Mouse (Mus musculus): ENCODE data around the gene Acer2. TPM values are rescaled to one million over a fixed set of nuclear protein-coding genes. Genes with fewer than 3 reads are reported as not detected.

Gene Acer2
- polyA plus RNA-seq, 1 experiment from 2014 or later, result 28.1 TPM

DNA sequence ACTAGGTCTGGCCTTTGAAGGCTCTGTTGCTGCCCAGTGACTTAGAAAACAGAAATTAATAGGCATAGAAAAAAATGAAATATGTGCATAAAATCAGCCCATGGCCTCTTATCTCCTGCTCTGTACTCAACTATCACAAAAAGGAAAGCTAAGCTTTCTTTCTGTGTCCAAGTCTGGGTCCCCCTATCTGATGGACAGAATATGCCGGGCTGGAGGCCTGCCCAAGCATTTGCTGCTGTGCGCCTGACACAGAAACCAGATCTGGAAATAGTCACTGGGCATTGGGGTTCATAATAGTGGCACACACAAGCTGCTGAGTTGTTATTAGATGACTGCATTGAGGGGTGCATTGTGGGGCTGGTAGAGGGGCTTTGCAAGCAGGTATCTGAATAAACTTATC is 5.3 kb downstream of the Acer2 start:
- no peak for DNase-seq (ENCODE audit: low spot score)
- ATAC-seq (replicated peaks; ENCODE audit: low FRiP score, low TSS enrichment, low read depth), result no peak
- WGBS, result 90% methylated on average over 2 of the region's 2 CpGs

GRCm38 (mm10) chr4:86881178-86881577 is 7.0 kb downstream of the Acer2 start:
- H3K4me2 ChIP-seq (ENCODE audit: low read length), result no peak overlapping the region
- WGBS, result 86% methylated on average over 4 of the region's 4 CpGs
- no peak for ATAC-seq (replicated peaks; ENCODE audit: low FRiP score, low TSS enrichment, low read depth)
- no peaks in the 10 kb centered on the region for H3K4me1 ChIP-seq (replicated peaks; ENCODE audit: control insufficient read depth, insufficient read depth, low read length)
- H3K4me3 ChIP-seq (ENCODE audit: low read depth, low read length), result no peak overlapping the region
- no peak overlapping the region for H3K27ac ChIP-seq (ENCODE audit: low read depth)
- no peak overlapping the region for H3K9ac ChIP-seq (ENCODE audit: low read length)
- H3K36me3 ChIP-seq (ENCODE audit: control insufficient read depth, insufficient read depth, low read length), result no peaks in the 10 kb centered on the region
- H3K9me3 ChIP-seq (ENCODE audit: control insufficient read depth, low read length), result no peaks in the 10 kb centered on the region
- H3K27me3 ChIP-seq (replicated peaks; ENCODE audit: control insufficient read depth, insufficient read depth, low read length), result 0 out of 2 replicates have a peak, but pooled peaks cover under 1% of the 10 kb centered on the region
- DNase-seq (ENCODE audit: low spot score), result no peak

More for the DNA sequence above, 5.3 kb downstream of the Acer2 start:
- H3K9me3 ChIP-seq (ENCODE audit: control insufficient read depth, low read length), result no peaks in the 10 kb centered on the region
- H3K9ac ChIP-seq (ENCODE audit: low read length), result no peak overlapping the region
- no peak overlapping the region for H3K4me2 ChIP-seq (ENCODE audit: low read length)
- H3K27me3 ChIP-seq (replicated peaks; ENCODE audit: control insufficient read depth, insufficient read depth, low read length), result 0 out of 2 replicates have a peak, but pooled peaks cover 5% of the 10 kb centered on the region
- no peaks in the 10 kb centered on the region for H3K36me3 ChIP-seq (ENCODE audit: control insufficient read depth, insufficient read depth, low read length)
- no peaks in the 10 kb centered on the region for H3K4me1 ChIP-seq (replicated peaks; ENCODE audit: control insufficient read depth, insufficient read depth, low read length)
- no peak overlapping the region for H3K4me3 ChIP-seq (ENCODE audit: low read depth, low read length)
- H3K27ac ChIP-seq (ENCODE audit: low read depth), result no peak overlapping the region

GRCm38 (mm10) chr4:86882413-86882812 is 8.2 kb downstream of the Acer2 start:
- no peak overlapping the region for H3K9ac ChIP-seq (ENCODE audit: low read length)
- H3K4me3 ChIP-seq (ENCODE audit: low read depth, low read length), result no peak overlapping the region
- no peaks in the 10 kb centered on the region for H3K9me3 ChIP-seq (ENCODE audit: control insufficient read depth, low read length)
- no peaks in the 10 kb centered on the region for H3K27me3 ChIP-seq (replicated peaks; ENCODE audit: control insufficient read depth, insufficient read depth, low read length)
- DNase-seq (ENCODE audit: low spot score) (no peak), ATAC-seq (replicated peaks; ENCODE audit: low FRiP score, low TSS enrichment, low read depth) (no peak)
- H3K4me1 ChIP-seq (replicated peaks; ENCODE audit: control insufficient read depth, insufficient read depth, low read length), result no peaks in the 10 kb centered on the region
- no peaks in the 10 kb centered on the region for H3K36me3 ChIP-seq (ENCODE audit: control insufficient read depth, insufficient read depth, low read length)
- WGBS, result 72% methylated on average over 2 of the region's 2 CpGs
- no peak overlapping the region for H3K4me2 ChIP-seq (ENCODE audit: low read length)
- H3K27ac ChIP-seq (ENCODE audit: low read depth), result no peak overlapping the region

- ATAC-seq (replicated peaks; ENCODE audit: low FRiP score, low TSS enrichment, low read depth) (no peak), DNase-seq (ENCODE audit: low spot score) (no peak)
- 63% methylated on average over 4 of the region's 4 CpGs for WGBS
- no peaks in the 10 kb centered on the region for H3K9me3 ChIP-seq (ENCODE audit: control insufficient read depth, low read length)
- no peak overlapping the region for H3K27ac ChIP-seq (ENCODE audit: low read depth)
- H3K4me2 ChIP-seq (ENCODE audit: low read length), result no peak overlapping the region
- H3K36me3 ChIP-seq (ENCODE audit: control insufficient read depth, insufficient read depth, low read length), result no peaks in the 10 kb centered on the region
- no peaks in the 10 kb centered on the region for H3K27me3 ChIP-seq (replicated peaks; ENCODE audit: control insufficient read depth, insufficient read depth, low read length)
- no peaks in the 10 kb centered on the region for H3K4me1 ChIP-seq (replicated peaks; ENCODE audit: control insufficient read depth, insufficient read depth, low read length)
- H3K4me3 ChIP-seq (ENCODE audit: low read depth, low read length), result no peak overlapping the region
- H3K9ac ChIP-seq (ENCODE audit: low read length), result no peak overlapping the region
These were observed 10.7 kb downstream of the Acer2 start for GRCm38 (mm10) chr4:86884945-86885344.

GRCm38 (mm10) chr4:86885790-86886159 is 11.6 kb downstream of the Acer2 start:
- no peak overlapping the region; the same call in 1 of the 2 replicates for H3K9ac ChIP-seq (ENCODE audit: low read length)

DNA sequence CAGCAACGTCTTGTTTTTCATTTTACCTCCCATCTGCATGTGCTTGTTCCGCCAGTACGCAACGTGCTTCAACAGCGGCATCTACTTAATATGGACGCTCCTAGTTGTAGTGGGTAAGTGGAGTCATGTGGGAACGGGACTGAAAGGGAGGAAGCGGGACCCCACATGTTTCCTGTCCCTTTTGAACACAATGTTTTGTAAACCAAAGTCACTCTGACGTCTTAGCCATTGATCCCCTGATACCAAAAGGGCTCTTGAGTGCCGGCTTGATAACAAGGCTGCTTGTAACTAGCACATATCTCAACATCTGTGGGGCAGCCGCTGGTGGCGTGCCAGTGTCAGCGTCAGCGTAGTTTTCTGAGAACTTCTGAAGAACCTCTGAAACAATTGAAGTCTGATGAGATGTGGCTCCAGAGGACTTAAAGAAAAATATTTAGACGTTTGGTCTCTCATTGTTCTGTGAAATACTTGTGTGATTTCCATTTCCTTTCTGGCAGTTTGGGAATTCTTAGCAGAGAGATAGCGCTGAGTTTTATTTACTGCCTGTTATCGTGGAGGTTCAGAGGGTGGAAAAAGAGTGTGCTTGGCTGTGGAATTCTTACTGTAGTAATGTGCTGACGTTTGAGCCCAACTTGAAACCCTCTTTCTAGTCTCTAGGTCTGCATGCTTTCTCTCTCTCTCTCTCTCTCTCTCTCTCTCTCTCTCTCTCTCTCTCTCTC is 12.1 kb downstream of the Acer2 start:
- H3K4me2 ChIP-seq (ENCODE audit: low read length), result peak overlapping the region; percentile 48
- no peak overlapping the region for H3K27ac ChIP-seq (ENCODE audit: low read depth)
- peak; percentile 60 for DNase-seq (ENCODE audit: low spot score)
- no peaks in the 10 kb centered on the region for H3K9me3 ChIP-seq (ENCODE audit: control insufficient read depth, low read length)
- H3K4me3 ChIP-seq (ENCODE audit: low read depth, low read length), result peak overlapping the region; percentile 33
- WGBS, result 21% methylated on average over 18 of the region's 18 CpGs
- no peaks in the 10 kb centered on the region for H3K36me3 ChIP-seq (ENCODE audit: control insufficient read depth, insufficient read depth, low read length)
- no peaks in the 10 kb centered on the region for H3K4me1 ChIP-seq (replicated peaks; ENCODE audit: control insufficient read depth, insufficient read depth, low read length)
- H3K27me3 ChIP-seq (replicated peaks; ENCODE audit: control insufficient read depth, insufficient read depth, low read length), result no peaks in the 10 kb centered on the region
- no peak overlapping the region; the same call in 1 of the 2 replicates for H3K9ac ChIP-seq (ENCODE audit: low read length)
- ATAC-seq (replicated peaks; ENCODE audit: low FRiP score, low TSS enrichment, low read depth), result no peak; the same call in 1 of the 2 replicates

More at GRCm38 (mm10) chr4:86885790-86886159, 11.6 kb downstream of the Acer2 start:
- ATAC-seq (replicated peaks; ENCODE audit: low FRiP score, low TSS enrichment, low read depth), result peak; percentile 50; the same call in 1 of the 2 replicates
- Histone ChIP-seq H3K27me3 (replicated peaks; ENCODE audit: control insufficient read depth, insufficient read depth, low read length) (no peaks in the 10 kb centered on the region), H3K4me2 (ENCODE audit: low read length) (peak overlapping the region; percentile 48), H3K9me3 (ENCODE audit: control insufficient read depth, low read length) (no peaks in the 10 kb centered on the region), H3K36me3 (ENCODE audit: control insufficient read depth, insufficient read depth, low read length) (no peaks in the 10 kb centered on the region), H3K4me3 (ENCODE audit: low read depth, low read length) (peak overlapping the region; percentile 33), H3K4me1 (replicated peaks; ENCODE audit: control insufficient read depth, insufficient read depth, low read length) (no peaks in the 10 kb centered on the region), H3K27ac (ENCODE audit: low read depth) (no peak overlapping the region)
- DNase-seq (ENCODE audit: low spot score), result peak; percentile 58
- 44% methylated on average over 12 of the region's 12 CpGs for WGBS

GRCm38 (mm10) chr4:86887879-86888278 is 13.7 kb downstream of the Acer2 start:
- H3K4me1 ChIP-seq (replicated peaks; ENCODE audit: control insufficient read depth, insufficient read depth, low read length), result no peaks in the 10 kb centered on the region
- H3K4me2 ChIP-seq (ENCODE audit: low read length), result no peak overlapping the region
- no peaks in the 10 kb centered on the region for H3K36me3 ChIP-seq (ENCODE audit: control insufficient read depth, insufficient read depth, low read length)
- H3K9me3 ChIP-seq (ENCODE audit: control insufficient read depth, low read length), result no peaks in the 10 kb centered on the region
- no peak overlapping the region for H3K27ac ChIP-seq (ENCODE audit: low read depth)
- no peak for DNase-seq (ENCODE audit: low spot score)
- H3K9ac ChIP-seq (ENCODE audit: low read length), result no peak overlapping the region
- 70% methylated on average over 5 of the region's 5 CpGs for WGBS
- no peaks in the 10 kb centered on the region for H3K27me3 ChIP-seq (replicated peaks; ENCODE audit: control insufficient read depth, insufficient read depth, low read length)
- no peak for ATAC-seq (replicated peaks; ENCODE audit: low FRiP score, low TSS enrichment, low read depth)
- no peak overlapping the region for H3K4me3 ChIP-seq (ENCODE audit: low read depth, low read length)

DNA sequence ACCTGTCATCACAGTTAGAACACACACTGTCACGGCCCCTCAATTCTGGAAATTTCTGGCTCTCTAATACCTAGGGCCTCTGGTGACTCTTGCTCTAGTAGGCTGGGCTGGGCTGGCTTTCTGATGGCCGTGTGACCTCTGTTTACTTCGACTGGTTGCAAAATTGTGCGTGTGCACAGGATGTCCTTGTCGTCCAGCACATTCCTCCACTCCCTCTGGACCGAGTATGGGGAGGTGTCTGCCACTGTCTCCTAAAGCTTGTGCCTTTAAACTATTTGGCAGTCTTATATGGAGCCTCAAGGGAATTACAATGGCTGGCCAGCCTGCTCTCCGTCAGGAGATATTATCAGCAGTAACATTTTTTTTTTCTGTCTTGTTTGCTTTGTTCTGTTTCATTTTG is 23.2 kb downstream of the Acer2 start:
- Histone ChIP-seq H3K4me2 (ENCODE audit: low read length) (no peak overlapping the region), H3K36me3 (ENCODE audit: control insufficient read depth, insufficient read depth, low read length) (no peaks in the 10 kb centered on the region), H3K4me3 (ENCODE audit: low read depth, low read length) (no peak overlapping the region), H3K9ac (ENCODE audit: low read length) (no peak overlapping the region), H3K4me1 (replicated peaks; ENCODE audit: control insufficient read depth, insufficient read depth, low read length) (no peaks in the 10 kb centered on the region), H3K27ac (ENCODE audit: low read depth) (no peak overlapping the region), H3K9me3 (ENCODE audit: control insufficient read depth, low read length) (no peaks in the 10 kb centered on the region), H3K27me3 (replicated peaks; ENCODE audit: control insufficient read depth, insufficient read depth, low read length) (no peaks in the 10 kb centered on the region)
- ATAC-seq (replicated peaks; ENCODE audit: low FRiP score, low TSS enrichment, low read depth) (no peak), DNase-seq (ENCODE audit: low spot score) (no peak)
- WGBS, result 66% methylated on average over 7 of the region's 7 CpGs
